Mouse (Mus musculus) hindbrain, embryonic 15.5 days (tissue): ENCODE results near the gene Aloxe3. TPM values are rescaled to one million over a fixed set of nuclear protein-coding genes. Genes with fewer than 3 reads are reported as not detected.
"Not testable (repeated sequence)": the region's sequence is repeated elsewhere in the genome, so short reads cannot be mapped to it uniquely, and the experiment has no call there.

Source experiments
- ATAC-seq: fragments of 200-750 bp; cut with Nextera tagmentation; 2 replicates; pipeline ENCODE4 v1.8.0; 2017; ENCODE audit warnings: low read depth, moderate number of reproducible peaks, moderate TSS enrichment; ENCODE audit not compliant: low FRiP score
- H3K27ac ChIP-seq: fragments of 300-500 bp; sonication (generic); replicated peaks from 2 replicates; pipeline ENCODE4 v1.5.1; 2015; ENCODE audit warnings: mild to moderate bottlenecking, inconsistent platforms
- H3K27me3 ChIP-seq: fragments of 300-500 bp; sonication (generic); 2 replicates; pipeline ENCODE4 v1.6.1; 2015; ENCODE audit warnings: control low read depth, inconsistent platforms
- H3K36me3 ChIP-seq: fragments of 300-500 bp; sonication (generic); 2 replicates; pipeline ENCODE4 v1.6.1; 2015; ENCODE audit warnings: control low read depth, inconsistent platforms
- H3K4me1 ChIP-seq: fragments of 300-500 bp; sonication (generic); replicated peaks from 2 replicates; pipeline ENCODE4 v1.6.1; 2015; ENCODE audit warnings: control low read depth, inconsistent platforms
- H3K4me2 ChIP-seq: fragments of 300-500 bp; sonication (generic); 2 replicates; pipeline ENCODE4 v1.6.1; 2015; ENCODE audit warnings: moderate library complexity, mild to moderate bottlenecking, inconsistent platforms
- H3K4me3 ChIP-seq: fragments of 300-500 bp; sonication (generic); 2 replicates; pipeline ENCODE4 v1.5.1; 2015; ENCODE audit warnings: mild to moderate bottlenecking, inconsistent platforms
- H3K9ac ChIP-seq: fragments of 300-500 bp; sonication (generic); 2 replicates; pipeline ENCODE4 v1.6.1; 2015; ENCODE audit warnings: inconsistent platforms
- H3K9me3 ChIP-seq: fragments of 300-500 bp; sonication (generic); 2 replicates; pipeline ENCODE4 v1.6.1; 2016; ENCODE audit warnings: control low read depth, inconsistent platforms
- WGBS: fragments of 180-500 bp; shearing (Covaris S2); methylation state at CpG from one replicate; pipeline ENCODE4 v1.1.7; 2015; 5-methylcytosine and 5-hydroxymethylcytosine counted together
- polyA plus RNA-seq: library from polyadenylated mRNA; unstranded; fragments of >200 nt; fragmentation: Nextera tagmentation; extraction: Ambion mirVana; gene quantifications from 2 replicates; pipeline ENCODE4 v1.2.1, GENCODE M21; 2015

Aloxe3 gene
- polyA plus RNA-seq, 1 experiment from 2014 or later = 6.5 TPM

DNA sequence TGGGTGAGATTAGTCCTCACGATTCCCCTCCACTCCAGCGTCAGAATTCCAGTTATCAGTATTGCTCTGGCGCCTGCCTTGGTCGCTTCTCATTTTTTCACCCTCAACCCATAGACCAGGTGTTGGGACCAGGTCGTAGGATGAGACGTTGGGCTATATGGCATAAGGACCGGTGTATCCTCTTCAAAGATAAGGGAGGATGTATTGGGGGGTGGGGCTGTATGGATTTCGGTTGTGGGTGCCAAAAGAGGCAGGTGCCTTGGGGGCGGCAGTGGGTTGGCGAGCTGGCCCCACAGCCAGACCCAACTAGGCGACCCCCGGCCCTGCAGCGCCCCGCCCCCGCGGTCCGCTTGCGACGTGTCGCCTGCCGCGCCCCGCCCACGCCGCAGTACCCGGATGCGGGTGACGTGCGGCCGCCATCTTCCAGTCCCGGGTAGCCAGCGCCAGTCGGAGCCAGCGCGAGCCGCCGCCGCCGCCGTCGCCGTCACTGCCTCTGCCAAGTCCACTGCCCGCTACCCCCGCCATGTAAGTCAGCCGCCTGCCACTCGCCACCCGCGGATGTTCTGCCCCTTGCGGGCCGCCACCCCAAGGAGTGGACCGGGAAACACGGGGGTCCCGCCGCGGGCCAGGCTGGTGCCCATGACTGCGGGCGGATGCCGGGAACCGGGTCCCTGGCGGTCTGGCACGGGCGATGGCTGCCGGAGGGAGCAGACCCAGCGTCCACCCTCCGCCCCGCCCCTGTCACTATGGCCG lies 37.4 kb upstream of the Aloxe3 start, which contains the start of gene Vamp2:
Gene Vamp2, plus strand, starts transcription at position 388 of the 753 bp plus-strand sequence.
- Histone ChIP-seq H3K9me3 (no peaks in the 10 kb centered on the region), H3K36me3 (peaks cover 9% of the 10 kb centered on the region), H3K27me3 (no peaks in the 10 kb centered on the region), H3K4me2 (peak within 1 kb of the TSS; percentile 98), H3K9ac (peak within 1 kb of the TSS; percentile 95), H3K4me3 (peak within 1 kb of the TSS; percentile 64), H3K4me1 (peaks cover 30% of the 10 kb centered on the region), H3K27ac (peak within 1 kb of the TSS; percentile 89)
- peak; percentile 87 for ATAC-seq
- under 1% methylated on average over 66 of the region's 67 CpGs for WGBS

- peak overlapping the region; percentile 64 for H3K4me3 ChIP-seq
- H3K27ac ChIP-seq = peak overlapping the region; percentile 89
- peaks cover 33% of the 10 kb centered on the region for H3K4me1 ChIP-seq
- peaks cover 9% of the 10 kb centered on the region for H3K36me3 ChIP-seq
- H3K27me3 ChIP-seq = no peaks in the 10 kb centered on the region
- H3K9me3 ChIP-seq = no peaks in the 10 kb centered on the region
- H3K4me2 ChIP-seq = peak overlapping the region; percentile 98
- peak; percentile 28 for ATAC-seq
- WGBS = 13% methylated on average over 24 of the region's 25 CpGs
- peak overlapping the region; percentile 95 for H3K9ac ChIP-seq
Observed at GRCm38 (mm10) chr11:69088856-69089615, 36.7 kb upstream of the Aloxe3 start.

GRCm38 (mm10) chr11:69089616-69090290 lies 35.9 kb upstream of the Aloxe3 start:
- Histone ChIP-seq H3K27me3 (no peaks in the 10 kb centered on the region), H3K4me1 (peaks cover 39% of the 10 kb centered on the region), H3K4me2 (peak overlapping the region; percentile 98), H3K27ac (peak overlapping the region; percentile 89; the same call in 1 of the 2 replicates), H3K4me3 (peak overlapping the region; percentile 64), H3K9me3 (no peaks in the 10 kb centered on the region), H3K36me3 (peaks cover 9% of the 10 kb centered on the region), H3K9ac (peak overlapping the region; percentile 95)
- WGBS = 89% methylated on average over 12 of the region's 12 CpGs
- no peak for ATAC-seq

DNA sequence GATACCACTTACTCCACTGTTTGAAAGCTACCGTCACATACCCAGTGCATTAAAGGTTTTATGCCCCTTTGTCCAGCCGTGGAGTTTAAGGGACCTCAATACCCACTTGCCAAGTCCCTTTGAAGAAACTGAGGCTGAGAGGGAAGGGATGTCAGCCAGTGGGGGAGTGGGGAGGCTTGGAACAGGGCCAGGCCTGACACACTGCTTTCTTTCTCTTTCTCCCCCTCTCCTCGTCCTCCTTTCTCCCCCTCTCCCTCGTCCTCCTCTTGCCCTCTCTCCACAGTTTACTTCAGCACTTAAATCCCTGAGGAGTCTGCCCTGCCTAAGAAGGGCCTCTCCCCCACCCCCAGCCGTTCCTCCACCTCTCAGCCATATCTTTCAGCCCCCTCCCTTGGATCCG lies 35.3 kb upstream of the Aloxe3 start:
- Histone ChIP-seq H3K9me3 (no peaks in the 10 kb centered on the region), H3K4me1 (peaks cover 43% of the 10 kb centered on the region), H3K4me3 (peak overlapping the region; percentile 64; the same call in 1 of the 2 replicates), H3K4me2 (peak overlapping the region; percentile 98), H3K9ac (0 out of 2 replicates have a peak overlapping the region, but pooled peaks have one; percentile 95), H3K27ac (0 out of 2 replicates have a peak overlapping the region, but pooled peaks have one; percentile 89), H3K36me3 (peaks cover 9% of the 10 kb centered on the region), H3K27me3 (no peaks in the 10 kb centered on the region)
- 49% methylated on average over 6 of the region's 6 CpGs for WGBS
- no peak for ATAC-seq

GRCm38 (mm10) chr11:69091566-69092385 lies 33.9 kb upstream of the Aloxe3 start:
- Histone ChIP-seq H3K9me3 (no peaks in the 10 kb centered on the region), H3K4me1 (peaks cover 57% of the 10 kb centered on the region), H3K4me3 (no peak overlapping the region), H3K9ac (no peak overlapping the region), H3K36me3 (peaks cover 9% of the 10 kb centered on the region), H3K27ac (no peak overlapping the region), H3K27me3 (no peaks in the 10 kb centered on the region), H3K4me2 (no peak overlapping the region)
- WGBS = 67% methylated on average over 7 of the region's 7 CpGs
- ATAC-seq = no peak

GRCm38 (mm10) chr11:69092386-69092751 lies 33.3 kb upstream of the Aloxe3 start:
- H3K4me3 ChIP-seq = no peak overlapping the region
- peaks cover 63% of the 10 kb centered on the region for H3K4me1 ChIP-seq
- no peak for ATAC-seq
- WGBS = 6% methylated on average over 3 of the region's 3 CpGs
- H3K36me3 ChIP-seq = peaks cover 9% of the 10 kb centered on the region
- no peak overlapping the region for H3K9ac ChIP-seq
- no peak overlapping the region for H3K4me2 ChIP-seq
- no peaks in the 10 kb centered on the region for H3K9me3 ChIP-seq
- H3K27me3 ChIP-seq = no peaks in the 10 kb centered on the region
- no peak overlapping the region for H3K27ac ChIP-seq

- no peak for ATAC-seq
- Histone ChIP-seq H3K9ac (no peak overlapping the region), H3K4me2 (no peak overlapping the region), H3K9me3 (no peaks in the 10 kb centered on the region), H3K36me3 (peaks cover 9% of the 10 kb centered on the region), H3K4me3 (no peak overlapping the region), H3K4me1 (peaks cover 64% of the 10 kb centered on the region), H3K27ac (no peak overlapping the region), H3K27me3 (no peaks in the 10 kb centered on the region)
- 86% methylated on average over 4 of the region's 4 CpGs for WGBS
Observed at GRCm38 (mm10) chr11:69092871-69093270, 32.8 kb upstream of the Aloxe3 start.

DNA sequence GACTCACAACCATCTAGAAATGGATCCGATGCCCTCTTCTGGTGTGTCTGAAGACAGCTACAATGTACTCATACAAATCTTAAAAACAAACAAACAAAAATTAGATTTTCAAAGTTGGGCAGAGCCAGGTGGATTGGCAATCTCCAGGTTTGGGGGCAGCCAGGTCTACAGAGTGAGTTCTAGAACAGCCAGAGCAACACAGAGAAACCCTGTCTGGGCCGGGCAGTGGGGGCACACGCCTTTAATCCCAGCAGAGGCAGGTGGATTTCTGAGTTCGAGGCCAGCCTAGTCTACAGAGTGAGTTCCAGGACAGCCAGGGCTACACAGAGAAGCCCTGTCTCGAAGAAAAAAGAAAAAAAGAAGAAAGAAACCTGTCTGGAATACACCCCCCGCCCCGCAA lies 31.8 kb upstream of the Aloxe3 start:
- not testable (repeated sequence) for H3K9me3 ChIP-seq, H3K4me3 ChIP-seq, H3K27me3 ChIP-seq, ATAC-seq, H3K9ac ChIP-seq, H3K36me3 ChIP-seq
- peak overlapping the region; percentile 94; the same call in 1 of the 2 replicates for H3K4me2 ChIP-seq
- 87% methylated on average over 7 of the region's 7 CpGs for WGBS
- H3K4me1 ChIP-seq = peaks cover 71% of the 10 kb centered on the region
- H3K27ac ChIP-seq = peak overlapping the region; percentile 81

GRCm38 (mm10) chr11:69094697-69095429 lies 30.8 kb upstream of the Aloxe3 start, which contains the start of gene Per1:
Gene Per1 (plus strand): TSS chr11:69095217.
- Histone ChIP-seq H3K27ac (peak within 1 kb of the TSS; percentile 81), H3K36me3 (peaks cover 7% of the 10 kb centered on the region), H3K4me3 (peak within 1 kb of the TSS; percentile 48), H3K4me1 (peaks cover 73% of the 10 kb centered on the region), H3K9ac (peak within 1 kb of the TSS; percentile 47), H3K9me3 (no peaks in the 10 kb centered on the region), H3K4me2 (peak within 1 kb of the TSS; percentile 94), H3K27me3 (no peaks in the 10 kb centered on the region)
- peak; percentile 96 for ATAC-seq
- WGBS = under 1% methylated on average over 37 of the region's 37 CpGs

DNA sequence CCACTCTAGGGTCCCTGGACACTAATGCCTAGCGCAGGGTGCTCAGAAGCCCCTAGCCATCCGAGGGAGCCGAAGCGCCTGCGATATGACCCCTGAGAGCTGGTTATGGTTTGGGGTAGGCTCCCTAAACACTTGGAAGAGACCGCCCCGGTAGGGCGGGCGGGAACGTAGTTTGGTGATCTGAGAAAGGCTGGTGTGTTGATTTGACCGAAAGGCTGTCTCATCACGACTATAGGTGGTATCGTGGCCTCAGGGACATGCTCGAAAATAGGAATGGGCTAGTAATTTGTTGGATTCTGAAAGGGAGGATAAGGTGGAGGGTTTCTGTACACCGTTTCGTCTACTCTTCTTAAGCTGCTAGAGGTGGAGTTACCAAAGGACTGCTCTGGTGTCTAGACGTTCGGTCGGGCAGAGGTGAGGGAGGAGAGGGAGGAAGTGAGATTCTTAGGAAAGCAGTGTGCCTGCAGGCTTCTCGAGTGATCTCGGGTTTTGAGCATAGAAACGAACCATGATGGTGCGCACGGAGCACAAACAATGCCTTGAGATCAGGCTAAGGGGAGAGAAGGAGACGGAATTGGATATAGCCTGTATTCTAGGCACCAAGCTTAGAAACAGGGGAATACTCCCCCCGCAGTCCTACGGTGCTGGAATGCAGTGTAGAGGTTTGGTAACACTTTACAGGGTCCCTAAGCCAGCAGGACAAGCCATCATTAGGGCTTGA lies 30.0 kb upstream of the Aloxe3 start:
- H3K36me3 ChIP-seq = peaks cover 5% of the 10 kb centered on the region
- no peaks in the 10 kb centered on the region for H3K27me3 ChIP-seq
- H3K4me1 ChIP-seq = peaks cover 73% of the 10 kb centered on the region
- 3% methylated on average over 27 of the region's 27 CpGs for WGBS
- H3K27ac ChIP-seq = peak overlapping the region; percentile 74
- peak overlapping the region; percentile 48 for H3K4me3 ChIP-seq
- peak overlapping the region; percentile 94 for H3K4me2 ChIP-seq
- H3K9me3 ChIP-seq = no peaks in the 10 kb centered on the region
- no peak for ATAC-seq
- peak overlapping the region; percentile 47 for H3K9ac ChIP-seq
